Mouse (Mus musculus): ENCODE results near the gene Txlna. TPM values are rescaled to one million over a fixed set of nuclear protein-coding genes. Genes with fewer than 3 reads are reported as not detected.
A peak's percentile ranks its signal among the peaks of the same experiment; 100 is the strongest.

Txlna gene
- total and polyA plus RNA-seq, 2 experiments from 2014 or later: 29.3 to 31.6 TPM

- ATAC-seq: no peak
- Histone ChIP-seq H3K4me3 (ENCODE audit: low read length) (no peak overlapping the region), H3K9ac (replicated peaks; ENCODE audit: low read length) (0 out of 2 replicates have a peak overlapping the region, but pooled peaks have one; percentile 30), H3K4me2 (ENCODE audit: low read depth, low read length) (peak overlapping the region; percentile 23; the same call in 1 of the 2 replicates), H3K9me3 (ENCODE audit: low read length) (no peaks in the 10 kb centered on the region), H3K27ac (no peak overlapping the region; the same call in 1 of the 2 replicates), H3K4me1 (ENCODE audit: insufficient read depth, low read length) (peaks cover 40% of the 10 kb centered on the region), H3K27me3 (ENCODE audit: insufficient read depth, low read length) (no peaks in the 10 kb centered on the region), H3K36me3 (ENCODE audit: insufficient read depth, low read length) (peaks cover 2% of the 10 kb centered on the region)
- TF ChIP-seq CTCF (IDR thresholded peaks at IDR 0.05; ENCODE audit: low read depth): no peak
- 82% methylated on average over 8 of the region's 8 CpGs for WGBS
- DNase-seq (ENCODE audit: low spot score): no peak
These were observed 19.5 kb downstream of the Txlna start for GRCm38 (mm10) chr4:129621283-129621841.

GRCm38 (mm10) chr4:129620419-129621282, 20.2 kb downstream of the Txlna start:
- 0 out of 2 replicates have a peak overlapping the region, but pooled peaks have one; percentile 30 for H3K9ac ChIP-seq (replicated peaks; ENCODE audit: low read length)
- no peak overlapping the region; the same call in 1 of the 2 replicates for H3K27ac ChIP-seq
- peak overlapping the region; percentile 23; the same call in 1 of the 2 replicates for H3K4me2 ChIP-seq (ENCODE audit: low read depth, low read length)
- ATAC-seq (no peak), DNase-seq (ENCODE audit: low spot score) (no peak)
- peaks cover 39% of the 10 kb centered on the region for H3K4me1 ChIP-seq (ENCODE audit: insufficient read depth, low read length)
- TF ChIP-seq CTCF (IDR thresholded peaks at IDR 0.05; ENCODE audit: low read depth): no peak
- H3K9me3 ChIP-seq (ENCODE audit: low read length): no peaks in the 10 kb centered on the region
- WGBS: 92% methylated on average over 11 of the region's 11 CpGs
- H3K27me3 ChIP-seq (ENCODE audit: insufficient read depth, low read length): no peaks in the 10 kb centered on the region
- H3K36me3 ChIP-seq (ENCODE audit: insufficient read depth, low read length): no peaks in the 10 kb centered on the region
- H3K4me3 ChIP-seq (ENCODE audit: low read length): no peak overlapping the region

DNA sequence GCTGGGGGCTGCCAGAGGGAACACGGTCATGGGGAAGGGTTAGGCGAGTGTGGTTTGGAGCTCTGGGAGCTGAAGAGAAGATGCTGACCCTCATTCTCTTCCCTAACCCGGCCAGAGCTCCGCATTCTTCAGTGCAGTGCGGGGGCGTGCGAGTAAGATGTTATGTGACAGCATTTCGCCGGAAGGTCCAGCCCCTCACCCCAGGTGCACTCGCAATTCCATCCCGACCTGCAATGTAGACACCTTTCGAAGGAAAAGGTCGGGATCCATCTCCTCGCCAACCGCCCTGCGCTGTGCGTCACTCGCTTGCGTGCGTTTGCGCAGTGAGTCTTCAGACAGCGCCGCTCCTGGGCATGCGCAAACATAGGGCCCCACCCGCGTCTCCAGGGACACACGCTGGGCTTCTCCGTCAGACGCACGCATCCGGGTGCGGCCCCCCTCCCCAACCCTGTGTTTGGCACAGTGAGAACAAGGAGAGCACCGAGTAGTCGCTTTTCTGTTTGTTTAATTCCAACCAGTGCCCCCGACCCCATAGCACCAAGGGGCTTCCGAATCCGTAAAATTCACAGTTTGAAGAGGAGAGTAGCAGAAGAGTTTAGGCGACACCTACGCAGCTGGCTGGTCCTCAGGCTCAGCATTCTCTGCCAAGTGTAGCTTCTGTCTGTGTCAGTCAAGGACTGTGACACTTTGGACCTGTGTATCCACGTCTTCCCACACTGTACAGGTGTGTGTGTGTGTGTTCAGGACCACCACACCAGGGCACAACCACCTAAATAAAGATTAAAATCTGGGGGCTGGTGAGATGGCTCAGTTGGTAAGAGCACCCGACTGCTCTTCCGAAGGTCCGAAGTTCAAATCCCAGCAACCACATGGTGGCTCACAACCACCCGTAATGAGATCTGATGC, 21.8 kb downstream of the Txlna start, which contains the start of gene Iqcc:
TSS of gene Iqcc (minus strand) at position 314 of the 906 bp plus-strand sequence.
- Histone ChIP-seq H3K27me3 (ENCODE audit: insufficient read depth, low read length) (no peaks in the 10 kb centered on the region), H3K4me3 (ENCODE audit: low read length) (peak within 1 kb of the TSS; percentile 57), H3K4me2 (ENCODE audit: low read depth, low read length) (peak within 1 kb of the TSS; percentile 92), H3K4me1 (ENCODE audit: insufficient read depth, low read length) (peaks cover 27% of the 10 kb centered on the region), H3K36me3 (ENCODE audit: insufficient read depth, low read length) (no peaks in the 10 kb centered on the region), H3K27ac (peak within 1 kb of the TSS; percentile 93), H3K9me3 (ENCODE audit: low read length) (no peaks in the 10 kb centered on the region), H3K9ac (replicated peaks; ENCODE audit: low read length) (peak within 1 kb of the TSS; percentile 82)
- DNase-seq (ENCODE audit: low spot score) (peak; percentile 98), ATAC-seq (peak; percentile 92)
- 5% methylated on average over 43 of the region's 44 CpGs for WGBS
- peak; percentile 56 for TF ChIP-seq CTCF (IDR thresholded peaks at IDR 0.05; ENCODE audit: low read depth)

DNA sequence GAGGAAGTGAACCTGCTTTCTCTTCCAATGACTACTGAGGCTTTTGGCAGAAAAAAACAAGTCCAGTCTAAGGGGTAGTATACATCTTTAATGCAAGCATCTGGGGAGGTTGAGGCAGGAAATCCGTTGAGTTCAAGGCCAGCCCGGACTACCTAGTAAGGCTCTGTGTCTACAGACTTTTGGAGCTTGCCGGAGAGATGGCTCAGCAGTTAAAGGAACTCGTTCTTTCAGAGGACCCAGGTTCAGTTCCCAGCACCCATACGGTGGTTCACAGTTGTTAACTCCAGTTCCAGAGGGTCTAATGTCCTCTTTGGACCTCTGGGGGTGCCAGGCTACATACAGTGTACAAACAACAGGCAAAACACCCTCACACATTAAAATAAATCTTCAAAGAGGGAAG, 22.8 kb downstream of the Txlna start:
- H3K4me3 ChIP-seq (ENCODE audit: low read length): peak overlapping the region; percentile 57
- no peak for TF ChIP-seq CTCF (IDR thresholded peaks at IDR 0.05; ENCODE audit: low read depth)
- H3K4me1 ChIP-seq (ENCODE audit: insufficient read depth, low read length): peaks cover 24% of the 10 kb centered on the region

DNA sequence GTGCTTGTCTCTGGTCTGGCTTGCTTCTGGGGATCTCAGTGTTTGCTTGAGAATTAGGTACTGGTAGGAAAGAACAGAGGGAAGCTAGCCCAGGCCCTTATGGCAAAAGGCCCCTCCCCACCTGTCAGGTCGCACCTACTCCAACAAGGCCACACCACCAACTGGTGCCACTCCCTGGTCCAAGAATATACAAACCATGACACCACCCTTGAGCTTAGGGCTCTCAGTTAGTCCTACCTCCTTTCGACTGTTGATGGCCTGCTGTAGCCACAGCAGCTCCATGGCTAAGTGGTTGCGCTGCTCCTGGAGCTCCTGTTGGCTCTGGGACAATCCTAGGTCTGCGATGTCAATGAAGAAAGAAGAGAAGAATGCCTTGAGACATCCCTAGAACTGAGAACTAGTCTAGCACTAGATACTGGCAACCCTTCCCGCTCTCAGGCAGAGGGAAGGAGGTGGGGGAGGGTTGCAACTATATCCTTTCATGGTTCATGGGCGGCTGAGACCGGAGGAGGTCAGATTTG, 23.7 kb downstream of the Txlna start:
- H3K4me1 ChIP-seq (ENCODE audit: insufficient read depth, low read length): peaks cover 16% of the 10 kb centered on the region
- 95% methylated on average over 7 of the region's 7 CpGs for WGBS
- no peak for DNase-seq (ENCODE audit: low spot score)
- no peaks in the 10 kb centered on the region for H3K9me3 ChIP-seq (ENCODE audit: low read length)
- H3K9ac ChIP-seq (replicated peaks; ENCODE audit: low read length): no peak overlapping the region
- H3K36me3 ChIP-seq (ENCODE audit: insufficient read depth, low read length): no peaks in the 10 kb centered on the region
- no peak for ATAC-seq
- TF ChIP-seq CTCF (IDR thresholded peaks at IDR 0.05; ENCODE audit: low read depth): no peak
- H3K27me3 ChIP-seq (ENCODE audit: insufficient read depth, low read length): no peaks in the 10 kb centered on the region
- H3K27ac ChIP-seq: no peak overlapping the region
- no peak overlapping the region for H3K4me3 ChIP-seq (ENCODE audit: low read length)
- H3K4me2 ChIP-seq (ENCODE audit: low read depth, low read length): no peak overlapping the region

More for the DNA sequence above, 22.8 kb downstream of the Txlna start:
- ATAC-seq: no peak
- H3K27ac ChIP-seq: peak overlapping the region; percentile 93
- WGBS: 95% methylated on average over 5 of the region's 5 CpGs
- peak overlapping the region; percentile 92 for H3K4me2 ChIP-seq (ENCODE audit: low read depth, low read length)
- DNase-seq (ENCODE audit: low spot score): no peak
- no peaks in the 10 kb centered on the region for H3K27me3 ChIP-seq (ENCODE audit: insufficient read depth, low read length)
- peak overlapping the region; percentile 82 for H3K9ac ChIP-seq (replicated peaks; ENCODE audit: low read length)
- H3K36me3 ChIP-seq (ENCODE audit: insufficient read depth, low read length): no peaks in the 10 kb centered on the region
- H3K9me3 ChIP-seq (ENCODE audit: low read length): no peaks in the 10 kb centered on the region

GRCm38 (mm10) chr4:129616631-129617030, 24.2 kb downstream of the Txlna start:
- Histone ChIP-seq H3K4me3 (ENCODE audit: low read length) (no peak overlapping the region), H3K27me3 (ENCODE audit: insufficient read depth, low read length) (no peaks in the 10 kb centered on the region), H3K36me3 (ENCODE audit: insufficient read depth, low read length) (no peaks in the 10 kb centered on the region), H3K27ac (no peak overlapping the region), H3K9me3 (ENCODE audit: low read length) (no peaks in the 10 kb centered on the region), H3K9ac (replicated peaks; ENCODE audit: low read length) (no peak overlapping the region), H3K4me2 (ENCODE audit: low read depth, low read length) (no peak overlapping the region), H3K4me1 (ENCODE audit: insufficient read depth, low read length) (peaks cover 10% of the 10 kb centered on the region)
- no peak for TF ChIP-seq CTCF (IDR thresholded peaks at IDR 0.05; ENCODE audit: low read depth)
- ATAC-seq: no peak
- no peak for DNase-seq (ENCODE audit: low spot score)
- 94% methylated on average over 3 of the region's 3 CpGs for WGBS
